In genomic region chr6:23249616-23250287, GRCm38 (mm10) we compare ENCODE assay signal across 7 mouse cellular contexts. TPM values are rescaled to one million over a fixed set of nuclear protein-coding genes. Genes with fewer than 3 reads are reported as not detected.
A peak's percentile ranks its signal among the peaks of the same experiment; 100 is the strongest.
DNase-seq lines count a peak whose midpoint lies in the region; ATAC-seq and TF ChIP-seq lines count a peak whose summit lies in the region.

No protein-coding gene starts in this region.

- H3K9ac ChIP-seq in lung, postnatal 0 days (replicated peaks; ENCODE audit: low read depth): no peak overlapping the region
- peak overlapping the region; percentile 67 for H3K9ac ChIP-seq in forebrain, embryonic 13.5 days
- H3K9ac ChIP-seq in liver, embryonic 12.5 days: no peak overlapping the region

- H3K4me2 ChIP-seq in lung, postnatal 0 days (replicated peaks; ENCODE audit: low read depth, low read length): peak overlapping the region; percentile 47
- peak overlapping the region; percentile 78 for H3K4me2 ChIP-seq in forebrain, embryonic 13.5 days
- peak overlapping the region; percentile 52 for H3K4me2 ChIP-seq in liver, embryonic 12.5 days

- peak; percentile 47 for TF ChIP-seq CTCF in lung, postnatal 0 days (IDR thresholded peaks at IDR 0.05)

- no peak overlapping the region for H3K27ac ChIP-seq in lung, postnatal 0 days (ENCODE audit: low read length)
- peak overlapping the region; percentile 72 for H3K27ac ChIP-seq in forebrain, embryonic 13.5 days
- H3K27ac ChIP-seq in liver, embryonic 12.5 days: no peak overlapping the region

- 2% methylated on average over 29 of the region's 29 CpGs for WGBS in lung, postnatal 0 days
- WGBS in forebrain, embryonic 13.5 days: under 1% methylated on average over 27 of the region's 29 CpGs
- 2% methylated on average over 29 of the region's 29 CpGs for WGBS in liver, embryonic 12.5 days (ENCODE audit: insufficient replicate concordance)

- ATAC-seq in lung, postnatal 0 days: peak; percentile 40
- peak; percentile 69 for ATAC-seq in forebrain, embryonic 13.5 days
- no peak for ATAC-seq in liver, embryonic 12.5 days
- ATAC-seq in activated CD4-positive, CD25-positive, alpha-beta regulatory T cell, adult 4 months: no peak

- H3K27me3 ChIP-seq in lung, postnatal 0 days (replicated peaks; ENCODE audit: insufficient read depth, low read length): peaks cover 73% of the 10 kb centered on the region
- peaks cover 84% of the 10 kb centered on the region for H3K27me3 ChIP-seq in forebrain, embryonic 13.5 days
- peaks cover 93% of the 10 kb centered on the region for H3K27me3 ChIP-seq in liver, embryonic 12.5 days (replicated peaks)

- H3K4me3 ChIP-seq in lung, postnatal 0 days (ENCODE audit: low read depth, low read length): peak overlapping the region; percentile 27; the same call in 1 of the 2 replicates
- H3K4me3 ChIP-seq in forebrain, embryonic 13.5 days: peak overlapping the region; percentile 49
- H3K4me3 ChIP-seq in liver, embryonic 12.5 days: peak overlapping the region; percentile 29

- no peak for TF ChIP-seq EP300 in lung, postnatal 0 days (IDR thresholded peaks at IDR 0.05)

- H3K36me3 ChIP-seq in lung, postnatal 0 days (ENCODE audit: insufficient read depth, low read length): no peaks in the 10 kb centered on the region
- no peaks in the 10 kb centered on the region for H3K36me3 ChIP-seq in forebrain, embryonic 13.5 days (ENCODE audit: poor library complexity, severe bottlenecking)
- no peaks in the 10 kb centered on the region for H3K36me3 ChIP-seq in liver, embryonic 12.5 days

- H3K4me1 ChIP-seq in lung, postnatal 0 days (ENCODE audit: insufficient read depth, low read depth, low read length): peaks cover 4% of the 10 kb centered on the region; the same call in 1 of the 2 replicates
- peaks cover 46% of the 10 kb centered on the region for H3K4me1 ChIP-seq in forebrain, embryonic 13.5 days
- H3K4me1 ChIP-seq in liver, embryonic 12.5 days: peaks cover 4% of the 10 kb centered on the region; the same call in 1 of the 2 replicates

- H3K9me3 ChIP-seq in lung, postnatal 0 days (ENCODE audit: low read length): no peaks in the 10 kb centered on the region
- H3K9me3 ChIP-seq in forebrain, embryonic 13.5 days (replicated peaks): no peaks in the 10 kb centered on the region
- H3K9me3 ChIP-seq in liver, embryonic 12.5 days (replicated peaks): no peaks in the 10 kb centered on the region

- DNase-seq in lung, postnatal 0 days (ENCODE audit: low spot score): peak; percentile 48
- DNase-seq in lung, postnatal 25 days (ENCODE audit: low spot score): no peak
- peak; percentile 42 for DNase-seq in testis, postnatal 10 days (ENCODE audit: low spot score)
- no peak for DNase-seq in thymus, postnatal 4 days

RNA-seq across cellular contexts. Expression of gene Fezf1, which starts 1.6 kb away (rescaled TPM):
- not detected in 2 replicates for polyA plus RNA-seq in lung, postnatal 0 days (2015; fragmentation: Nextera tagmentation; extraction: Ambion mirVana)
- polyA plus RNA-seq in forebrain, embryonic 13.5 days (2015; fragmentation: Nextera tagmentation; extraction: Ambion mirVana): 13.6 and 38.7 TPM in 2 replicates
- polyA plus RNA-seq in liver, embryonic 12.5 days (2016; fragmentation: Nextera tagmentation; extraction: Ambion mirVana): not detected in 2 replicates
- not detected for polyA plus RNA-seq in activated CD4-positive, CD25-positive, alpha-beta regulatory T cell, adult 4 months (2017; shearing (Covaris generic))

Comparison
In these comparisons a context has a peak if more than half of its experiments do, and no peak if none do; other contexts are left out.
1. DNase-seq: peak in lung, postnatal 0 days (single experiment) and testis, postnatal 10 days (single experiment); none in lung, postnatal 25 days (single experiment) and thymus, postnatal 4 days (single experiment).
2. ATAC-seq: peak in lung, postnatal 0 days (single experiment) and forebrain, embryonic 13.5 days (single experiment); none in liver, embryonic 12.5 days (single experiment) and activated CD4-positive, CD25-positive, alpha-beta regulatory T cell, adult 4 months (single experiment).
3. RNA of gene Fezf1, which starts 1.6 kb away (polyA plus RNA-seq): 13.6 to 38.7 TPM in forebrain, embryonic 13.5 days; not detected in lung, postnatal 0 days, not detected in liver, embryonic 12.5 days and not detected in activated CD4-positive, CD25-positive, alpha-beta regulatory T cell, adult 4 months; every median in the first group is over 10 times any median in the second.
4. Peak in every context shown above with its lines, with median percentiles within 50 percentile points of each other: H3K4me2 ChIP-seq and H3K4me3 ChIP-seq.